Mouse (Mus musculus): ENCODE results near the gene Stk33. TPM values are rescaled to one million over a fixed set of nuclear protein-coding genes. Genes with fewer than 3 reads are reported as not detected.

The Stk33 gene
- 2.5 TPM for polyA plus RNA-seq (2014; fragmentation: Illumina TruSeq; extraction: RNeasy Lipid Tissue Mini Kit (QIAGEN cat#74804); ENCODE audit: low read depth, low replicate concordance)

GRCm38 (mm10) chr7:109438781-109439591 lies at the start of gene Stk33:
Gene Stk33, minus strand, starts transcription at chr7:109439081.

Other genes with a start within 250 kb of the Stk33 start
- gene Trim66, start 69.1 kb upstream of the Stk33 start, polyA plus RNA-seq (2014; fragmentation: Illumina TruSeq; extraction: RNeasy Lipid Tissue Mini Kit (QIAGEN cat#74804); ENCODE audit: low read depth, low replicate concordance) = 0.06 TPM
- gene Rpl27a, start 80.1 kb upstream of the Stk33 start, polyA plus RNA-seq (2014; fragmentation: Illumina TruSeq; extraction: RNeasy Lipid Tissue Mini Kit (QIAGEN cat#74804); ENCODE audit: low read depth, low replicate concordance) = 145 TPM

Data from adrenal gland, adult 10 weeks (tissue).